Mouse (Mus musculus) cortical plate, adult 2 months (tissue): ENCODE results near the gene 1700028K03Rik.

Experiments used
- CTCF ChIP-seq: fragments of 200-500 bp; IDR thresholded peaks from 2 replicates; pipeline ENCODE4 v1.5.1; 2011; ENCODE audit warnings: mild to moderate bottlenecking, control low read depth, low read length; ENCODE audit not compliant: insufficient read depth; ENCODE audit errors: extremely low read depth
- POLR2A ChIP-seq: fragments of 200-500 bp; IDR thresholded peaks from 2 replicates; pipeline ENCODE4 v1.6.1; 2011; ENCODE audit warnings: mild to moderate bottlenecking, low read length, control low read depth; ENCODE audit not compliant: insufficient read depth; ENCODE audit errors: extremely low read depth

- TF ChIP-seq CTCF: no peak
- no peak for TF ChIP-seq POLR2A
These were observed 5.7 kb upstream of the 1700028K03Rik start for GRCm38 (mm10) chr5:107528856-107529255.
